Mouse (Mus musculus) embryonic stem cell, embryonic (primary cell): ENCODE results near the gene Cstad.

Experiments used
- CTCF ChIA-PET, 4 experiments: fragments of 300-600 bp in 2 of 4; fragments of 350-600 bp in 2 of 4; sonication (Branson Sonifier 250); formaldehyde crosslinking; loops; one replicate each; lab custom pipeline; 2022; ENCODE audit warnings: inconsistent platforms in 2 of 4; lab: Charles Lee
- POLR2A ChIA-PET, 4 experiments: fragments of 300-600 bp in 2 of 4; fragments of 350-600 bp in 2 of 4; sonication (Branson Sonifier 250); formaldehyde crosslinking; loops; one replicate each; lab custom pipeline; 2022; ENCODE audit warnings: antibody characterized with exemption in 4 of 4, inconsistent platforms in 1 of 4; lab: Charles Lee

Gene Cstad

GRCm38 (mm10) chr2:30588985-30589511 is 5.8 kb upstream of the Cstad start:
- CTCF ChIA-PET = interaction anchor here in 1 of 4 experiments (0.8 kb wide), 1 partner anchor 205 kb away, joined by 3 read pairs; no protein-coding TSS in a partner anchor

GRCm38 (mm10) chr2:30589781-30590180 is 5.1 kb upstream of the Cstad start:
- ChIA-PET POLR2A (interaction anchor here in 3 of 4 experiments (0.7 to 1.7 kb wide), 6 partner anchors 10 to 116 kb away, joined by 3 to 7 read pairs (median 4); partner anchors contain the start of gene Ier5l (in 2 of the 3)), CTCF (interaction anchor here in 1 of 4 experiments (0.8 kb wide), 1 partner anchor 205 kb away, joined by 3 read pairs; no protein-coding TSS in a partner anchor)

More at GRCm38 (mm10) chr2:30588985-30589511, 5.8 kb upstream of the Cstad start:
- POLR2A ChIA-PET = interaction anchor here in 2 of 4 experiments (1.1 to 2.4 kb wide), 2 partner anchors 115 kb away, joined by 4 to 7 read pairs; partner anchors contain the start of gene Ier5l (in 2 of the 2)

- ChIA-PET POLR2A (interaction anchor here (0.6 to 3.3 kb wide), 24 partner anchors 9 to 234 kb away, joined by 3 to 13 read pairs (median 3); partner anchors contain the start of genes Ier5l (in 2 of the 4) and Ntmt1 (in 1 of the 4)), CTCF (interaction anchor here in 2 of 4 experiments (0.6 to 0.9 kb wide), 2 partner anchors 109 to 132 kb away, joined by 3 read pairs; no protein-coding TSS in a partner anchor)
Observed at GRCm38 (mm10) chr2:30590909-30591308, 3.9 kb upstream of the Cstad start.

GRCm38 (mm10) chr2:30592391-30592790 is 2.4 kb upstream of the Cstad start:
- ChIA-PET POLR2A (interaction anchor here (0.5 to 4.0 kb wide), 11 partner anchors 12 to 175 kb away, joined by 3 to 26 read pairs (median 3); partner anchors contain the start of gene Ier5l (in 2 of the 4)), CTCF (no interaction called here)

- CTCF ChIA-PET = no interaction called here
- POLR2A ChIA-PET = interaction anchor here in 2 of 4 experiments (0.7 to 4.0 kb wide), 7 partner anchors 8 to 176 kb away, joined by 3 to 26 read pairs (median 3); partner anchors contain the start of gene Ier5l (in 2 of the 2)
Observed at GRCm38 (mm10) chr2:30592951-30593350, 1.9 kb upstream of the Cstad start.

- ChIA-PET CTCF (interaction anchor here in 1 of 4 experiments (0.6 kb wide), 1 partner anchor 125 kb away, joined by 14 read pairs; no protein-coding TSS in a partner anchor), POLR2A (interaction anchor here in 3 of 4 experiments (0.5 to 4.0 kb wide), 16 partner anchors 9 to 214 kb away, joined by 3 to 26 read pairs (median 4); partner anchors contain the start of genes Ier5l (in 2 of the 3) and Ntmt1 (in 1 of the 3))
Observed at GRCm38 (mm10) chr2:30593636-30594310, 1.1 kb upstream of the Cstad start.

GRCm38 (mm10) chr2:30595796-30596195 is 956 bp downstream of the Cstad start:
- POLR2A ChIA-PET = interaction anchor here in 3 of 4 experiments (0.6 to 4.0 kb wide), 21 partner anchors 8 to 162 kb away, joined by 3 to 26 read pairs (median 4); partner anchors contain the start of gene Ier5l (in 2 of the 3)
- CTCF ChIA-PET = interaction anchor here in 1 of 4 experiments (0.7 to 1.7 kb wide), 2 partner anchors 11 to 52 kb away, joined by 3 to 7 read pairs; no protein-coding TSS in a partner anchor

GRCm38 (mm10) chr2:30599621-30600020 is 4.8 kb downstream of the Cstad start:
- ChIA-PET CTCF (interaction anchor here in 1 of 4 experiments (0.6 kb wide), 1 partner anchor 63 kb away, joined by 4 read pairs; no protein-coding TSS in a partner anchor), POLR2A (interaction anchor here in 3 of 4 experiments (0.5 to 2.3 kb wide), 13 partner anchors 9 to 126 kb away, joined by 3 to 12 read pairs (median 4); partner anchors contain the start of gene Ier5l (in 2 of the 3))

- POLR2A ChIA-PET = interaction anchor here (0.6 to 2.3 kb wide), 15 partner anchors 9 to 184 kb away, joined by 3 to 12 read pairs (median 3); partner anchors contain the start of gene Ier5l (in 2 of the 4)
- CTCF ChIA-PET = interaction anchor here in 2 of 4 experiments (0.6 to 1.6 kb wide), 2 partner anchors 15 to 63 kb away, joined by 4 to 6 read pairs; no protein-coding TSS in a partner anchor
Observed at GRCm38 (mm10) chr2:30600291-30600690, 5.5 kb downstream of the Cstad start.

- ChIA-PET CTCF (interaction anchor here in 2 of 4 experiments (0.6 to 1.6 kb wide), 3 partner anchors 14 to 243 kb away, joined by 4 to 10 read pairs (median 6); no protein-coding TSS in a partner anchor), POLR2A (interaction anchor here (0.7 to 2.3 kb wide), 17 partner anchors 10 to 200 kb away, joined by 3 to 21 read pairs (median 3); partner anchors contain the start of gene Ier5l (in 3 of the 4))
Observed at GRCm38 (mm10) chr2:30600965-30601841, 6.4 kb downstream of the Cstad start.

- POLR2A ChIA-PET = interaction anchor here in 2 of 4 experiments (0.7 to 1.6 kb wide), 5 partner anchors 7 to 198 kb away, joined by 3 to 4 read pairs (median 3); partner anchors contain the start of genes Cstad (in 1 of the 2) and Ier5l (in 1 of the 2)
- CTCF ChIA-PET = no interaction called here
Observed at GRCm38 (mm10) chr2:30602451-30602850, 7.6 kb downstream of the Cstad start.

GRCm38 (mm10) chr2:30603731-30604130 is 8.9 kb downstream of the Cstad start:
- ChIA-PET CTCF (interaction anchor here in 3 of 4 experiments (0.6 to 1.7 kb wide), 3 partner anchors 16 to 134 kb away, joined by 3 to 6 read pairs (median 5); no protein-coding TSS in a partner anchor), POLR2A (interaction anchor here in 2 of 4 experiments (0.6 to 1.8 kb wide), 3 partner anchors 9 to 1600 kb away, joined by 3 to 6 read pairs (median 4); partner anchors contain the start of gene Cstad (in 1 of the 2))

GRCm38 (mm10) chr2:30604880-30605761 is 10.3 kb downstream of the Cstad start:
- CTCF ChIA-PET = interaction anchor here in 1 of 4 experiments (1.7 kb wide), 1 partner anchor 135 kb away, joined by 6 read pairs; no protein-coding TSS in a partner anchor
- POLR2A ChIA-PET = interaction anchor here in 3 of 4 experiments (0.5 to 1.8 kb wide), 9 partner anchors 10 to 134 kb away, joined by 3 to 6 read pairs (median 3); partner anchors contain the start of gene Cstad (in 2 of the 3)

- CTCF ChIA-PET = no interaction called here
- POLR2A ChIA-PET = interaction anchor here in 3 of 4 experiments (0.5 to 1.1 kb wide), 3 partner anchors 22 to 44 kb away, joined by 3 read pairs; no protein-coding TSS in a partner anchor
Observed at GRCm38 (mm10) chr2:30605762-30606051, 10.9 kb downstream of the Cstad start.

GRCm38 (mm10) chr2:30606621-30607052 is 11.8 kb downstream of the Cstad start:
- POLR2A ChIA-PET = interaction anchor here in 2 of 4 experiments (0.5 to 1.1 kb wide), 3 partner anchors 16 to 712 kb away, joined by 3 read pairs; no protein-coding TSS in a partner anchor

More at GRCm38 (mm10) chr2:30606621-30607052, 11.8 kb downstream of the Cstad start:
- CTCF ChIA-PET = interaction anchor here in 2 of 4 experiments (0.5 to 1.7 kb wide), 3 partner anchors 11 to 118 kb away, joined by 4 to 7 read pairs (median 4); no protein-coding TSS in a partner anchor
